Mouse (Mus musculus) kidney, adult 9 months (tissue): ENCODE results near the gene Eif3m.

ENCODE experiments used
- DNase-seq: peaks from one replicate; pipeline ENCODE4 v3.0.0; 2022

Eif3m gene

GRCm38 (mm10) chr2:105016192-105016966, 501 bp downstream of the Eif3m start:
- no peak for DNase-seq

GRCm38 (mm10) chr2:105007236-105007635, 9.6 kb downstream of the Eif3m start:
- DNase-seq, result peak; percentile 38

- no peak for DNase-seq
Measured at GRCm38 (mm10) chr2:104996201-104996600, 20.7 kb downstream of the Eif3m start.

DNA sequence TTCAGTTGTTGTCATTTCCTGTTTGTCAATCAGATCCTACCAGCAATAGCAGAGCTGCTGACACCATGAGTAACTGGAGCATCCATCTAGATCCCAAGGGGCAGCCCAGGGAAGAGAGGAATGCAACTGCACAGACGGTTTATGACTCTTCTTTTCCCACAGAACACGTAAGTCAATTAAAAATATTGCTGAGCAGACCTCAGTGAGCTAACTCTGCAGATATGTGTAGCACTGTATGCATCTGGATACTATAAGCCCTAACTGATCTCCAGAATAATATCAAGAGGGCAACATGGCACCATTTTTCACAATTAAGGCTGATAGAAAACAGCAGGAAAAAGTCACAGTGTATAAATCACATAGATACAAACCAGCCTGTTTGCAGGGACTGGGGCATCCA, 22.4 kb downstream of the Eif3m start:
- no peak for DNase-seq

DNA sequence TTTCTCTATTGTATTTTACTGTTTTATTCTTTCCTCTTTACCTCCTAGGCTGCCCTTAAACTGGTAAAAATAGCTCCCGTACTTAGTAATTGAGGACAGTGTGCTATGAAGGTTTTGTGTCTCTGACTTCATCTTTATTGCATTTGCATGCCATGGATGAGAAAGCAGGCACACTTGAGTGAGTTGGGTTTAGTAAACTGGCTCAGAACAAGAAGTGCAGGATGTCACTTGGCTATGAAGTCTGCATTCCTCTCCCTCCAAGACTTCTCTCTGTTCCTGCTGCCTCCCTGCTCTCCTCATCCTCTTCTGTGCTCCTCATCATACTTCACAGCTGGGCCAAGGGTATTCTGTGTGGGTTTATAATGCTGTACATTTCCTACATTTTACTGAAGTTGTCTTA, 27.9 kb downstream of the Eif3m start:
- peak; percentile 22 for DNase-seq

DNA sequence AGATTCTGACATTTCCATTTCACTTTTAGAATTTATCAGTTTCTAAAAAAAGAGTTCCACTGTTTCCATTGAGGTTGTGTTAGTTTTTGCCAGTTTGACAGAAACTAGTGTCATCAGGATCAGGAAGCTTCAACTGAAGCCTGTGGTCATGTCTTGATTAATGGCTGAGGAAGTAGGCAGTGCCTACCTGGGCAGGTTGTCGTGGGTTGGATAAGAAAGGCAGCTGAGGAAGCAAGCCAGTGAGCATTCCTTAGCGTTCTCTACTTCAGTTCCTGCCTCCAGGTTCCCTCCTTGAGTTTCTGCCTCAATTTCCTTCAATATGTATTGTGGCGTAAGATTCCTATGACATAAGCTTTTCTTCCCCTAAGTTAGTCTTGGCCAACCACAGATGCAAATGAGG, 31.1 kb downstream of the Eif3m start:
- DNase-seq, result no peak

GRCm38 (mm10) chr2:104981712-104982111, 35.2 kb downstream of the Eif3m start:
- no peak for DNase-seq

- no peak for DNase-seq
Measured at GRCm38 (mm10) chr2:104964492-104964891, 52.4 kb downstream of the Eif3m start.
